Mouse (Mus musculus) lung, embryonic 14.5 days (tissue): ENCODE measurements at regions not wholly inside any gene's neighbourhood (a gene's known extent, or its start where the extent isn't known, plus 50 kb on each side); places are given as distances from the start of the nearest gene placed in this dataset.
A peak's percentile ranks its signal among the peaks of the same experiment; 100 is the strongest.

ENCODE experiments used
- ATAC-seq: fragments of 200-750 bp; cut with Nextera tagmentation; 2 replicates; pipeline ENCODE4 v1.8.0; 2017; ENCODE audit warnings: mild to moderate bottlenecking, moderate TSS enrichment, moderate library complexity; ENCODE audit not compliant: insufficient read depth
- DNase-seq: peaks from one replicate; pipeline ENCODE4 v3.0.0-alpha.2; 2015
- H3K27ac ChIP-seq: fragments of 300-500 bp; sonication (generic); 2 replicates; pipeline ENCODE4 v1.5.1; 2014; ENCODE audit warnings: low read depth, mild to moderate bottlenecking, moderate library complexity
- H3K27me3 ChIP-seq: fragments of 300-500 bp; sonication (generic); 2 replicates; pipeline ENCODE4 v1.6.1; 2014; ENCODE audit warnings: low read length, control low read depth; ENCODE audit not compliant: insufficient read depth
- H3K36me3 ChIP-seq: fragments of 300-500 bp; sonication (generic); 2 replicates; pipeline ENCODE4 v1.6.1; 2014; ENCODE audit warnings: control low read depth; ENCODE audit not compliant: insufficient read depth
- H3K4me1 ChIP-seq: fragments of 300-500 bp; sonication (generic); 2 replicates; pipeline ENCODE4 v1.6.1; 2014; ENCODE audit warnings: antibody characterized with exemption, control low read depth; ENCODE audit not compliant: insufficient read depth
- H3K4me2 ChIP-seq: fragments of 300-500 bp; sonication (generic); 2 replicates; pipeline ENCODE4 v1.6.1; 2014; ENCODE audit warnings: mild to moderate bottlenecking
- H3K4me3 ChIP-seq: fragments of 300-500 bp; sonication (generic); 2 replicates; pipeline ENCODE4 v1.5.1; 2014; ENCODE audit warnings: low read depth, low read length
- H3K9ac ChIP-seq: fragments of 300-500 bp; sonication (generic); 2 replicates; pipeline ENCODE4 v1.6.1; 2014
- H3K9me3 ChIP-seq: fragments of 300-500 bp; sonication (generic); 2 replicates; pipeline ENCODE4 v1.6.1; 2016; ENCODE audit warnings: low read depth, low read length, control low read depth
- CTCF ChIP-seq: IDR thresholded peaks from 2 replicates; pipeline ENCODE4 v1.5.1; 2016; ENCODE audit warnings: antibody characterized with exemption, low read depth
- WGBS: fragments of 180-500 bp; shearing (Covaris S2); extraction: QIAGEN DNeasy Blood & Tissue Kit; methylation state at CpG from one replicate; pipeline ENCODE4 v1.1.7; 2014; 5-methylcytosine and 5-hydroxymethylcytosine counted together

DNA sequence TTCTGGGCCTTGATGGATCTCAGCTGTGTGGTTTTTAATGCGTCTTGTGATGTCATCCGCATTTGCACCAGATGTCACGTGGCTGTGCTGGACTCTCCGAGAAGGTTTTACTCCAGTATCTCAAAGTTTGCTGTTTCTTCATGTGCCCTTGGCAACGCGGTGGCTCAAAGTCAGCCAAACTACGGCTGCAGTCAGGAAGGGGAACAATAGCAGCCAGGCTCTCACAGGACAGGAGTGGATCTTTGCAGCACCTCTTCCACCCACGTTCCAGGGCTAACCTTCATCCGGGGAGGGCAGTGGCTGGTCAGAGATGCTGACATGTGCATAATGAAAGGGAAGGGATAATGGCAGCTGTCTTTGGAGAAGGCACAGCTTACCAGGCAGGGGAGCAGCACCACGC is 127.6 kb upstream of the Psmd7 start:
- H3K4me2 ChIP-seq: no peak overlapping the region
- DNase-seq (no peak), ATAC-seq (no peak)
- no peak for TF ChIP-seq CTCF
- no peak overlapping the region for H3K9ac ChIP-seq
- H3K9me3 ChIP-seq: no peaks in the 10 kb centered on the region
- no peak overlapping the region for H3K27ac ChIP-seq
- H3K36me3 ChIP-seq: no peaks in the 10 kb centered on the region
- no peaks in the 10 kb centered on the region for H3K27me3 ChIP-seq
- no peak overlapping the region for H3K4me3 ChIP-seq
- H3K4me1 ChIP-seq: no peaks in the 10 kb centered on the region
- WGBS: 72% methylated on average over 10 of the region's 10 CpGs

DNA sequence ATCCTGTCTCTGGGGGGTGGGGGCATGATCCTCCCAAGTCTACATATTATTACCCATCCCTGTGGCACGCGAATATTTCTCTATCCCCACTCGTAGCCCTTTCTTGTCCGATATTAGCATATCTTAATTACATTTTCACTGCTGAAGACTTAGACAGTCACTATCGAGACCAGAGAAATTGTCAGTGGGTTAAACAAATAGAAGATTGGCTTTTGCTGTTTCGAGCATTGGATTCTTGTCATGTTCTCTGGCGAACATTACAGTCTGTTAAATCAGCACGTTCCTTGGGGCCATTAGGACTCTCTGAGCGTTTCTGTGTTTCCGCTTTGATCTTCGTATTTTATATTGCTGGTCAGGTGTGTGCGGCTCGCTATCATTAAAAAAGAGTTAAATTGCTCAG is 129.6 kb upstream of the Psmd7 start:
- H3K27ac ChIP-seq: no peak overlapping the region
- no peak for DNase-seq
- no peak for ATAC-seq
- H3K4me2 ChIP-seq: no peak overlapping the region
- TF ChIP-seq CTCF: no peak
- no peak overlapping the region for H3K9ac ChIP-seq
- H3K4me1 ChIP-seq: no peaks in the 10 kb centered on the region
- H3K27me3 ChIP-seq: no peaks in the 10 kb centered on the region
- no peaks in the 10 kb centered on the region for H3K36me3 ChIP-seq
- no peaks in the 10 kb centered on the region for H3K9me3 ChIP-seq
- H3K4me3 ChIP-seq: no peak overlapping the region
- 82% methylated on average over 13 of the region's 13 CpGs for WGBS

DNA sequence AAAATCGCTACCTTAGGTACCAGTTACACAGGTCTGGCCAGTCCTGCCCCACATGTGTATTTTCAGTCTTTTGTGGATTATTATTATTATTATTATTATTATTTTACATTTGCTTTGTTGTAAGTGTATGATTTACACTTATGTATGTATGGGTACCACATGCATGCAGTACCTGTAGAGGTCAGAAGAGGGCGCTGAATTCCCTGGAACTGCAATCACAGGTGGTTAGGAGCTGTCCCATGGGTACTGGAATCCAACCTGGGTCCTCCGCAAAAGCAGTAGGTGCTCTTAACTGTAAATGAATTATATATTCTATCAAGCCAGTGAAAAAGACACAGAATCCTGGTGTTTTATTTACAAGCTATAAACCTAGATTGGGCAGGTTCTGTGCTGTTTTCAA is 131.4 kb upstream of the Psmd7 start:
- Histone ChIP-seq H3K4me1 (no peaks in the 10 kb centered on the region), H3K9ac (no peak overlapping the region), H3K27me3 (no peaks in the 10 kb centered on the region), H3K4me2 (no peak overlapping the region), H3K9me3 (no peaks in the 10 kb centered on the region), H3K27ac (no peak overlapping the region), H3K36me3 (no peaks in the 10 kb centered on the region), H3K4me3 (no peak overlapping the region)
- WGBS: 55% methylated on average over 3 of the region's 3 CpGs
- DNase-seq (no peak), ATAC-seq (no peak)
- peak; percentile 30; the same call in 1 of the 2 replicates for TF ChIP-seq CTCF

DNA sequence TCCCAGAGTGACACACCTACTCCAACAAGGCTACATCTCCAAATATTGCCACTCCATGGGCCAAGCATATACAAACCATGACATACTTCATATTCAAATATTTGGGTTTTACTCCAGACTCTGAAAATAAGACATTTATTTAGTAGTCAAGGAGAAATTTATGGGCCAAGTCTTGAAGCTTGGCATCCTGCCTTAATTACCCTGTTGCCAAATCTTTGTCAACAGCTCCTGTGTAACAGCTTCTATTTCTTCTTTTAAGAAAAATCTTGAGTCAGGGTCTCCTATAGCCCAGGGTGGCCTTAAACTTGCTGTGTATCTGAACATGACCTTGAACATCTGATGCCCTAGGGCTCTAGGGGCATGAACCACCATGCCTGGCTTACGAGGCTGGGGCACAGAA is 138.5 kb upstream of the Psmd7 start:
- H3K36me3 ChIP-seq: no peaks in the 10 kb centered on the region
- no peak for TF ChIP-seq CTCF
- ATAC-seq: no peak
- H3K4me1 ChIP-seq: no peaks in the 10 kb centered on the region
- H3K27ac ChIP-seq: no peak overlapping the region
- no peaks in the 10 kb centered on the region for H3K9me3 ChIP-seq
- H3K27me3 ChIP-seq: no peaks in the 10 kb centered on the region
- no peak overlapping the region for H3K4me3 ChIP-seq
- whole genome bisulfite sequencing: 80% methylated on average over 1 of the region's 1 CpGs
- no peak overlapping the region for H3K9ac ChIP-seq
- peak; percentile 55 for DNase-seq
- H3K4me2 ChIP-seq: no peak overlapping the region

DNA sequence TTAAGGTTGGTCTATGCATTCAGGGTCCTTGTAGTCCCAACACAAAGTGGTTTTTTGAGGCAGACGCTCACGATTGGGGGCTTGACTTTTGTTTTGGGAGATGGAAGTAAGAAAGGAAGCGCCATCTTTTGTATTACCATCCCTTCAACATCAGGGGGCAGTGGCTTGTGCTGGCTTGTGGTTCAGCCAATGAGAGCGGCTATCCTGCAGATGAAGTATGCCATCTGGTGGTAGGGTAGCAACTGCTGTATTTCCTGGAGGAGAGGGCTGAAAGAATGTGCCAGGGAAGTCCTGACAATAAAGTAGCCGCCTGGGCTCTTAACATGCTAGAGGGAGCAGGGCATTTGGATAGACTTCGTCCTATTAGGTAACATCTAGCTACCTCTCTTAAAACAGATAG is 139.0 kb upstream of the Psmd7 start:
- H3K4me1 ChIP-seq: no peaks in the 10 kb centered on the region
- DNase-seq (no peak), ATAC-seq (no peak)
- H3K27ac ChIP-seq: no peak overlapping the region
- no peaks in the 10 kb centered on the region for H3K9me3 ChIP-seq
- no peak overlapping the region for H3K4me2 ChIP-seq
- peak; percentile 39 for TF ChIP-seq CTCF
- WGBS: 94% methylated on average over 6 of the region's 6 CpGs
- no peaks in the 10 kb centered on the region for H3K36me3 ChIP-seq
- no peak overlapping the region for H3K9ac ChIP-seq
- H3K4me3 ChIP-seq: no peak overlapping the region
- H3K27me3 ChIP-seq: no peaks in the 10 kb centered on the region

DNA sequence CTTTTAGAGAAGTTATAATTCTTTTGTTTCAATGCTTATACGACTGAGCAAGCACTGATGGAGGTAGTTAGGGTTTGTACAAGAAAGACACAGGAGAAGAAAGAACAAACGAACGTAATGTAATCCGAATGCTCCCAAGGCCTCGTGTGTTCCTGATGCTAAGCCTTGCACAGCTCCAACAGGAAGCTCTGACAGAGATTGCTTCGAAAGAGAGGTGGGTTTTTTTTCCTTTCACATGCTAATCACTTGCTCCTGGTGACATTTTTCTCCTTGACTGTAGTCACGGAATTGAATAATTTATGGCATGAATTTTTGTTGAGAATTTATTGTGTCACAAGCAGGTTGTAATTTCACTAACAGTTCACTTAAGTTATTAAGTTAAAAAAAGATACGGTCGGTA is 150.8 kb upstream of the Psmd7 start:
- Histone ChIP-seq H3K9me3 (no peaks in the 10 kb centered on the region; the same call in 1 of the 2 replicates), H3K27me3 (no peaks in the 10 kb centered on the region), H3K4me2 (no peak overlapping the region), H3K27ac (no peak overlapping the region), H3K36me3 (no peaks in the 10 kb centered on the region), H3K9ac (no peak overlapping the region), H3K4me1 (no peaks in the 10 kb centered on the region), H3K4me3 (no peak overlapping the region)
- DNase-seq: no peak
- ATAC-seq: no peak
- TF ChIP-seq CTCF: no peak
- WGBS: 65% methylated on average over 9 of the region's 9 CpGs

DNA sequence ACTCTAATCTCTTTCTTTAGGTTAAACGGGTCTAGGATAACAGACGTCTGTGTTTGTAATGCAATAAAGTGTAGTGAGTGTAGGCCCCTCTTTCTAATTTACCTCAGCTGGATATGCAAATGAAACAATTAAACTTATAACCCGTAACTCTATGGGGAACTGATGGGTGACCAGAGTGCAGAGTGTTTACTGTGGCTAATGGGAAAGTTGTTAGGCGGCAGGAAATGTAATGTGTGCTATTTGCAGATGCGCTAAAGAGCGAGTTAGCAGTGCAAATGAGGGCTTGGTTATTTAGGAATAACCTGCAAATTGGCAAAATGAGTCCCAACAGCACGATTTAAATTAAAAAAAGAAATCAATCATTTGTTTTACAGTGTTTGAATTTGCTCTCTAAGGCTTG is 168.8 kb upstream of the Psmd7 start:
- no peak overlapping the region for H3K9ac ChIP-seq
- DNase-seq: no peak
- TF ChIP-seq CTCF: no peak
- H3K9me3 ChIP-seq: no peaks in the 10 kb centered on the region
- no peaks in the 10 kb centered on the region for H3K4me1 ChIP-seq
- H3K36me3 ChIP-seq: no peaks in the 10 kb centered on the region
- no peak overlapping the region for H3K4me3 ChIP-seq
- WGBS: 67% methylated on average over 7 of the region's 7 CpGs
- no peak overlapping the region for H3K4me2 ChIP-seq
- no peak for ATAC-seq
- H3K27ac ChIP-seq: no peak overlapping the region
- H3K27me3 ChIP-seq: no peaks in the 10 kb centered on the region

DNA sequence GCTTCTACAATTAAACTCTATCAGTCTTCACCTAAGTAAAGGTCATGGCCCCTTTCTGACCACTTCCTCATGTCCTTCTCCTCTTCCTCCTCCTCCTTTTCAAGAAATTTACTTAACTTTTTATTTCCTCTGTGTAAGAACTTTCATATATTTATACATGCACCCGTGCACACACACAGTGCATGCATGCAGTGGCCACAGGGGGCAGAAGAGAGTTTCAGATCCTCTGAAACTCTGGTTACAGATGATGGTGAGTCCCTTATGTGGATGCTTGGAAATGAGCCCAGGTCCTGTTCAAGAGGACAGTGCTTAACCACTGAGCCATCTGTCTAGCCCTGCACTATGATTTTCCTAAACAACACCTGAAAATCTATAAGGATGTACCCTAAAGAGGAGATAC is 170.4 kb upstream of the Psmd7 start:
- peak; percentile 13 for DNase-seq
- H3K36me3 ChIP-seq: no peaks in the 10 kb centered on the region

More for the DNA sequence above, 170.4 kb upstream of the Psmd7 start:
- Histone ChIP-seq H3K9ac (no peak overlapping the region), H3K4me1 (no peaks in the 10 kb centered on the region), H3K4me3 (no peak overlapping the region), H3K27me3 (no peaks in the 10 kb centered on the region), H3K27ac (no peak overlapping the region), H3K9me3 (no peaks in the 10 kb centered on the region), H3K4me2 (no peak overlapping the region)
- WGBS: 63% methylated on average over 1 of the region's 1 CpGs
- peak; percentile 53 for TF ChIP-seq CTCF
- no peak for ATAC-seq
